Mouse (Mus musculus): Measurements from ENCODE around the gene Cmtm2b. TPM values are rescaled to one million over a fixed set of nuclear protein-coding genes. Genes with fewer than 3 reads are reported as not detected.

Gene Cmtm2b
- polyA plus RNA-seq, 1 experiment from 2014 or later, result not detected

DNA sequence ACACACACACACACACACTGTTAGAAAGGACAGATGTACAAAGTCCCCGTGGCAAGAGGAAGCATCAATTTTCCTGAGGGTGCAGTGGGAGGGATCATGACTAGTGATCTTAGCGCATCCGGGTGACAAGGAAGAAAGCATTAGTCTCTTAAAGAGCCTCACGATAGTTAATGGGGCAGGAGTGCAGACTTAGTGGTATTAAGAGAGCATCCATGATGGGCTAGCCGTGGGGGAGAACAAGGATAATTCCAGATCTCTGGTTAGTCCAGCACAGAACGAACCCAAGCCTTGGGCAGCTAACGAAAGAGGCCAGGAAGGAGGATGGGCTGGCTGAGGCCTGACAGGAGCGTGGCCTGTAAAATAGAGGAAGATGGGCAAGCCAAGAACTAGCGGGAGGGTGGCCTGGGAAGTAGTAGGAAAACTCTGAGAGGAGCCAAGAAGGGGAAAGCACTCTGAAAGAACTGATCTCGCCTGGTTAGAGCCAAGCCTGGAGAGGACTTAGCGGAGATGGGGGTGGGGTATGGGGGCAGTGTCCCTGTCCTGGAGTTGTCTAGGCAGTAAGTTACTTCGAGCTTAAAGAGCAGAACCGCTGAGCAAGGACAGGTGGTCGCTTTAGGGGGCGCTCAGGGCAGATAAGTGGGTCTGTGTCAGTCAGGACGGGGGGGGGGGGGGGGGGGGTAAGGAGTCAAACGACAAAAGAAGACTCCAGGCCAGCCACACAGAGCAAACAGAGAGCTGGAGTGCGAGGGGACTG lies 17.4 kb downstream of the Cmtm2b start, which contains the start of gene Cmtm3:
Gene Cmtm3, plus strand, starts transcription at position 182 of the 754 bp plus-strand sequence.
- no peak for ATAC-seq (replicated peaks; ENCODE audit: insufficient number of reproducible peaks, low FRiP score, low TSS enrichment, low read depth)
- no peak within 1 kb of the TSS for H3K27ac ChIP-seq (replicated peaks; ENCODE audit: low read depth, low read length)
- H3K4me2 ChIP-seq (ENCODE audit: low read depth, low read length), result peak within 1 kb of the TSS; percentile 64
- H3K4me1 ChIP-seq (ENCODE audit: control insufficient read depth, insufficient read depth, low read length), result no peaks in the 10 kb centered on the region
- H3K9me3 ChIP-seq (replicated peaks; ENCODE audit: control insufficient read depth, low read length), result no peaks in the 10 kb centered on the region
- H3K4me3 ChIP-seq (ENCODE audit: low read depth, low read length), result peak within 1 kb of the TSS; percentile 56
- peak within 1 kb of the TSS; percentile 88 for H3K9ac ChIP-seq (replicated peaks; ENCODE audit: low read length)
- DNase-seq (ENCODE audit: low spot score), result peak; percentile 15
- 15% methylated on average over 17 of the region's 18 CpGs for WGBS
- no peaks in the 10 kb centered on the region for H3K27me3 ChIP-seq (ENCODE audit: control insufficient read depth, insufficient read depth, low read length)
- H3K36me3 ChIP-seq (replicated peaks; ENCODE audit: control insufficient read depth, insufficient read depth, low read depth, low read length), result no peaks in the 10 kb centered on the region

DNA sequence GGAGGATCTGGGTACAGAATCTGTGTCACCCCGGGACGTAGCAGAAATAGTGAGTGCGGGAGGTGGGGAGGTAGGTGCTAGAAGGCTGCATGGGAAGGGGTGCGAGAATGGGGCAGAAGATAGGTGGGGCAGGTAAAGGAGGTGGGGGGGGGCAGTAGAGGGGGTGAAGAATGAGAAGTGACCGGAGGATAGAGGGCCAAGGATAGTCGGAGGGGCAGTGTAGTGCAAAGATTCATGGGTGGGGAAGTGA lies 17.9 kb downstream of the Cmtm2b start:
- H3K27me3 ChIP-seq (ENCODE audit: control insufficient read depth, insufficient read depth, low read length), result no peaks in the 10 kb centered on the region
- H3K9me3 ChIP-seq (replicated peaks; ENCODE audit: control insufficient read depth, low read length), result no peaks in the 10 kb centered on the region
- peak overlapping the region; percentile 56 for H3K4me3 ChIP-seq (ENCODE audit: low read depth, low read length)
- peak overlapping the region; percentile 88 for H3K9ac ChIP-seq (replicated peaks; ENCODE audit: low read length)
- no peaks in the 10 kb centered on the region; the same call in 1 of the 2 replicates for H3K36me3 ChIP-seq (replicated peaks; ENCODE audit: control insufficient read depth, insufficient read depth, low read depth, low read length)
- H3K27ac ChIP-seq (replicated peaks; ENCODE audit: low read depth, low read length), result no peak overlapping the region
- peak overlapping the region; percentile 64 for H3K4me2 ChIP-seq (ENCODE audit: low read depth, low read length)
- no peaks in the 10 kb centered on the region for H3K4me1 ChIP-seq (ENCODE audit: control insufficient read depth, insufficient read depth, low read length)
- no peak for ATAC-seq (replicated peaks; ENCODE audit: insufficient number of reproducible peaks, low FRiP score, low TSS enrichment, low read depth)
- no peak for DNase-seq (ENCODE audit: low spot score)
- 3% methylated on average over 6 of the region's 6 CpGs for WGBS

DNA sequence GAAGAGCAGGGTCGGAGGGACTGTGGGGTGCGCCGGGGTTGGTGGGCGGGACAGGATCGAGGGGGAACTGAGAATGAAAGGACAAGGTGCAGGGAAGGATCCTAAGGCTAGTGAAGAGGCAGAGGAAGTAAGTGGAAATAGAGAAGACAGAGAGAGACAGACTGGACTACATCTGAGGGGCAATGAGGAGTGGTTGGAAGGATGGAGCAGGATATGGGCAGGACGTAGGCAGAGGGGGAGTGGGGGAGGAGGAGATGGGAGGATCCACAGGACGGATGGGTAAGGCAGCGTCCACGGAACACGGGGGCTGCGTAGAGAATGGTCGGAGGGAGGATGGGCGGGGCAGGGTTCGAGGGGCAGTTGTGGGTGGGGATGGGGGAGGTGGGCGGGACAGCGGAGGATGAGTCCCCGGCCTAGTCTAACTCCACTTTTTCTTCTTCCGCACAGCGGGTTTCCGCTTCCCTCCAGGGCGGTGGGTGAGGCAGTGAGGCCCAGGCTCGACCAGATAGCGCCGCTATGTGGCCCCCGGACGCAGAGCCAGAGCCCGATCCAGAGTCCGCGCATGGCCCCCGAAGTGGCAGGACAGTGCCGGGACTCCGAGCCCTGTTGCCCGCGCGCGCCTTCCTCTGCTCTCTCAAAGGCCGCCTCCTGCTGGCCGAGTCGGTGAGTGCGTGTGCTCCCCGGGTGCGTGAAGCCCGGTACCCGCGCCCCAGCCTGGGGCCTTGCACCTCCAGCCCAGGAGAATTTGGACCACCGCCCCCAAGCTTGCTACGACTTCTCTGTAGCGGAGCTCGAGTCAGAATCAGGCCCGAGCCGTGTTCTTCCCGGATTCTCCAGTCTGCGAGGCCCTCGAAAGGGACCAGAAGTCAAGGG lies 18.4 kb downstream of the Cmtm2b start:
- Histone ChIP-seq H3K36me3 (replicated peaks; ENCODE audit: control insufficient read depth, insufficient read depth, low read depth, low read length) (no peaks in the 10 kb centered on the region; the same call in 1 of the 2 replicates), H3K4me2 (ENCODE audit: low read depth, low read length) (peak overlapping the region; percentile 64), H3K9me3 (replicated peaks; ENCODE audit: control insufficient read depth, low read length) (no peaks in the 10 kb centered on the region), H3K27me3 (ENCODE audit: control insufficient read depth, insufficient read depth, low read length) (no peaks in the 10 kb centered on the region), H3K27ac (replicated peaks; ENCODE audit: low read depth, low read length) (peak overlapping the region; percentile 53), H3K4me3 (ENCODE audit: low read depth, low read length) (peak overlapping the region; percentile 56), H3K4me1 (ENCODE audit: control insufficient read depth, insufficient read depth, low read length) (no peaks in the 10 kb centered on the region), H3K9ac (replicated peaks; ENCODE audit: low read length) (peak overlapping the region; percentile 88)
- ATAC-seq (replicated peaks; ENCODE audit: insufficient number of reproducible peaks, low FRiP score, low TSS enrichment, low read depth), result peak; percentile 83
- peak; percentile 83 for DNase-seq (ENCODE audit: low spot score)
- WGBS, result under 1% methylated on average over 52 of the region's 54 CpGs

DNA sequence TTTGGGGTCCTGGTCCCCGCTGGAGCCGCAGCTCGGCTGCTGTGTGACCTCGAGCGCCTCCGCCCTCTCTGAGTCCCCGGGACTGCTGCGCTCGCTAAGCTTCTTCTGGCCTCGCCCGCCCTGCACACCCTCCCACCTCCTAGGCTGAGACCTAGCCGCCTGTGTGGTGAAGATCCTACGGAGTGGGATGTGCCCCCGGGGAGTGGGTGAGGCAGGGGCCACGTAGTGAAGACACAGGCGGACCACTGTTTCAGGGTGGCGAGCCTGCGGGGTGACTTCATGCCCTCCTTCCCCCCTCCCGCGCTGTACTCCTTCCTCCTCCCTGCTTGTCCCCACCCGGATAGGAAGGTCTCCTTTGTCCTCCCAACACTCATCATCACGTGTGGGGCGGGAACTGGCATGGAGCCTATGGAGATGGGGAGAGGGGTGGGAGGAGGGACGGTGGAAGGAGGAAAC lies 19.1 kb downstream of the Cmtm2b start:
- H3K9me3 ChIP-seq (replicated peaks; ENCODE audit: control insufficient read depth, low read length), result no peaks in the 10 kb centered on the region
- peak overlapping the region; percentile 88 for H3K9ac ChIP-seq (replicated peaks; ENCODE audit: low read length)
- WGBS, result under 1% methylated on average over 23 of the region's 24 CpGs
- H3K4me2 ChIP-seq (ENCODE audit: low read depth, low read length), result peak overlapping the region; percentile 64
- no peaks in the 10 kb centered on the region for H3K4me1 ChIP-seq (ENCODE audit: control insufficient read depth, insufficient read depth, low read length)
- ATAC-seq (replicated peaks; ENCODE audit: insufficient number of reproducible peaks, low FRiP score, low TSS enrichment, low read depth) (peak; percentile 64), DNase-seq (ENCODE audit: low spot score) (peak; percentile 79)
- H3K27ac ChIP-seq (replicated peaks; ENCODE audit: low read depth, low read length), result peak overlapping the region; percentile 53
- H3K4me3 ChIP-seq (ENCODE audit: low read depth, low read length), result peak overlapping the region; percentile 56
- no peaks in the 10 kb centered on the region for H3K27me3 ChIP-seq (ENCODE audit: control insufficient read depth, insufficient read depth, low read length)
- H3K36me3 ChIP-seq (replicated peaks; ENCODE audit: control insufficient read depth, insufficient read depth, low read depth, low read length), result no peaks in the 10 kb centered on the region; the same call in 1 of the 2 replicates

DNA sequence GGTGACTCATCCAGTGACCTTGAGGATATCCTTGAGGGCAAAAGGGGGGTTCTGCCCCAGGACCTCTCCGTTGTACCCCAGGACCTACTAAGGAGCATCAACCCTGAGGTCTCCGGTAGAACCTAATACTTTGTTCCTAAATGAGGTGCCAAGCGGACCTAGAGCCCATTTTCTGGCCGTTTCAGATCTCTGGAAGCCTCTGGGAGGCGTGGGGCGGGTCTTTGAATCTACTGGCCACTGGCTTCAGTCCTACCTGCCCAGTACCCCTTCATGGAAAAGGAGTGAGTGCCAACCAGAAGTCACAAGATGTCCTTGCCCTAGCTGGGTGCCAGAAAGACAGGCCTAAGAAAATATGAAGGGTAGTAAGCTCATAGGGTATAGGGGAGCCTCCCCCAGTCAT lies 19.6 kb downstream of the Cmtm2b start:
- DNase-seq (ENCODE audit: low spot score), result no peak
- Histone ChIP-seq H3K4me2 (ENCODE audit: low read depth, low read length) (peak overlapping the region; percentile 64), H3K4me1 (ENCODE audit: control insufficient read depth, insufficient read depth, low read length) (no peaks in the 10 kb centered on the region), H3K27ac (replicated peaks; ENCODE audit: low read depth, low read length) (no peak overlapping the region), H3K4me3 (ENCODE audit: low read depth, low read length) (peak overlapping the region; percentile 56), H3K9ac (replicated peaks; ENCODE audit: low read length) (no peak overlapping the region), H3K9me3 (replicated peaks; ENCODE audit: control insufficient read depth, low read length) (no peaks in the 10 kb centered on the region), H3K36me3 (replicated peaks; ENCODE audit: control insufficient read depth, insufficient read depth, low read depth, low read length) (peaks cover 3% of the 10 kb centered on the region; the same call in 1 of the 2 replicates), H3K27me3 (ENCODE audit: control insufficient read depth, insufficient read depth, low read length) (no peaks in the 10 kb centered on the region)
- ATAC-seq (replicated peaks; ENCODE audit: insufficient number of reproducible peaks, low FRiP score, low TSS enrichment, low read depth), result 0 out of 2 replicates have a peak, but pooled peaks have one; percentile 4
- 32% methylated on average over 6 of the region's 6 CpGs for WGBS

DNA sequence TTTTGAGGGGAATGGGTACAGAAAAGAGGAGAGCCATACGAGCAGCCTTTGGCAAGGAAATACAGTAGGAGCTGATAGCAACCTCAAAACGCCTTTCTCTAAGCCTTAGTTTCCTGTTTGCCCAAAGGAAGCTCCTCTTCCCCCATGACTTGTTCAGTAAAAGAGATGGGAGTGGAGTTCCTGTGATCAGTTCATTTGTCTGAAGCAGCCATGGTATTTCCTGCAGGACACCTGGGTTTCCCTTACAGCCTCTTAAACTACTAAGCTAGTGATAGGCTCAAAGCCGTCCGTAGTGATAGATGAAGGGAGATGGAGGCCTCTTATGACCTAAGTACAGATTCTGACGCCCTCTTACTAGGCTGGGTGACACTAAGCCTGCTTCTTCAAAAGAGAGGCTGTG lies 20.4 kb downstream of the Cmtm2b start:
- Histone ChIP-seq H3K4me2 (ENCODE audit: low read depth, low read length) (no peak overlapping the region), H3K4me3 (ENCODE audit: low read depth, low read length) (no peak overlapping the region), H3K27me3 (ENCODE audit: control insufficient read depth, insufficient read depth, low read length) (no peaks in the 10 kb centered on the region), H3K9ac (replicated peaks; ENCODE audit: low read length) (no peak overlapping the region), H3K27ac (replicated peaks; ENCODE audit: low read depth, low read length) (no peak overlapping the region), H3K4me1 (ENCODE audit: control insufficient read depth, insufficient read depth, low read length) (no peaks in the 10 kb centered on the region), H3K9me3 (replicated peaks; ENCODE audit: control insufficient read depth, low read length) (no peaks in the 10 kb centered on the region), H3K36me3 (replicated peaks; ENCODE audit: control insufficient read depth, insufficient read depth, low read depth, low read length) (peaks cover 3% of the 10 kb centered on the region; the same call in 1 of the 2 replicates)
- DNase-seq (ENCODE audit: low spot score), result no peak
- ATAC-seq (replicated peaks; ENCODE audit: insufficient number of reproducible peaks, low FRiP score, low TSS enrichment, low read depth), result no peak
- WGBS, result 80% methylated on average over 5 of the region's 5 CpGs

DNA sequence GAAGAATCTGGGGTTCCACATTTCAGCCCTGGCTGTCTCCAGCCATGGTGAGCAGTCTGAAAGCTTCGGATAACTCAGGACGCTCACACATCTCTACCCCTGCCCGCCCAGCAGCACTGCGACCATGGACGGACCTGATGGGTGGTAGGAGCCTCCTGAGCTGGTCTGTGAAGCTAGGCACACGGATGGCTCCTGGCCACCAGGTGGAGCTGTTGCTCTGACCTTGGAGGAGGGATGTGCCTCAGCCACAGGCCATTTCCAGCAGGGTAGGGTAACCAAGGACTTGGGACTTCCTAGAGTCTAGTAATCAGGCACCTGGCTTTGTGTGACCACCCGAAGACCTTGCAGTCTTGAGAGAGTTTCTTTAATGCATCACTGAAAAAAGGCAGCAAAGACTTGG lies 21.9 kb downstream of the Cmtm2b start:
- H3K9me3 ChIP-seq (replicated peaks; ENCODE audit: control insufficient read depth, low read length), result no peaks in the 10 kb centered on the region
- no peak overlapping the region for H3K4me3 ChIP-seq (ENCODE audit: low read depth, low read length)
- H3K4me2 ChIP-seq (ENCODE audit: low read depth, low read length), result no peak overlapping the region
- peaks cover 3% of the 10 kb centered on the region; the same call in 1 of the 2 replicates for H3K36me3 ChIP-seq (replicated peaks; ENCODE audit: control insufficient read depth, insufficient read depth, low read depth, low read length)
- WGBS, result 15% methylated on average over 7 of the region's 7 CpGs
- H3K9ac ChIP-seq (replicated peaks; ENCODE audit: low read length), result no peak overlapping the region
- H3K27me3 ChIP-seq (ENCODE audit: control insufficient read depth, insufficient read depth, low read length), result no peaks in the 10 kb centered on the region
- ATAC-seq (replicated peaks; ENCODE audit: insufficient number of reproducible peaks, low FRiP score, low TSS enrichment, low read depth), result peak; percentile 4; the same call in 1 of the 2 replicates
- no peaks in the 10 kb centered on the region for H3K4me1 ChIP-seq (ENCODE audit: control insufficient read depth, insufficient read depth, low read length)
- no peak overlapping the region for H3K27ac ChIP-seq (replicated peaks; ENCODE audit: low read depth, low read length)
- peak; percentile 91 for DNase-seq (ENCODE audit: low spot score)

All from embryonic facial prominence, embryonic 11.5 days (tissue).